Mouse (Mus musculus): ENCODE data around the gene Ptbp2.

Gene Ptbp2

GRCm38 (mm10) chr3:119784366-119784765, at the start of gene Ptbp2:
Gene Ptbp2 (minus strand): TSS chr3:119784466.
- DNase-seq (ENCODE audit: extremely low read depth, insufficient read length, low spot score) = no peak

DNA sequence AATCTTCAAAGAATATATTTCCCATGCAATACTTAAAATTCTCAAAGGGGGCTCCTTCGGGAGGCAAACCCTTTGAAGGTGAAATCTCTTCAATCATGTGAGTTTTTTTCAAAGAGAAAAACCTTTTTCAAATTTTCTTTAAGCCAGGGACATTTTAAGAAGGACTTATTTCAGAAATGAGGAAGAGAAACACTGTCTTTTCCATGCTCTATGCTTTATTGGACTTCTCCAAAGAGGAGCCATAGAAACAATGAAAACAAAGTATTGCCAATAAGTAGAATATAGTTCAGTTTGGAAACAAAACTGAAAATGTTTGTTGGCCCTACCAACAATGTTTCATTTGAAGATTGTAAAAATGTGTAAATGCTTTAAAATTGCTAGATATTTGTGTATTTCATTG, 30.4 kb upstream of the Ptbp2 start:
- DNase-seq (ENCODE audit: extremely low read depth, insufficient read length, low spot score) = no peak

DNA sequence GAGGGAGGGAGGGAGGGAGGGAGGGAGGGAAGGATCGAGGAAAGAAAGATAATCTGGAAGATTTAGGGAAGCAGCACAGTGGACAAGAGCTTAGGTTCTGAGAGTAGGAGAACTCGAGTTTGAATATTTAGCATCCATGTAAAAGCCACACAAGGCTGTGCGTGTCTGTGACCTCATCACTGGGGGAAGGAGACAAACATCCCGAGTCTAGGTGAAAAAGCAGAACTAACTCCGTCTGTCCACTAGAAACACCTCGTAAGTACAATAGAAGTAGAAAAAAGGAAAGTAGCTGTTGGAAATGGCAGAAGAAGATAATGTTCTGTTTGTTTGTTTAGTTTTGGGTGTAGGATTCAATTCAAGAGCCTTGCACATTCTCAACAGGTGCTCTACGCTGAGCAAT, 21.9 kb upstream of the Ptbp2 start:
- DNase-seq (ENCODE audit: extremely low read depth, insufficient read length, low spot score) = no peak

DNA sequence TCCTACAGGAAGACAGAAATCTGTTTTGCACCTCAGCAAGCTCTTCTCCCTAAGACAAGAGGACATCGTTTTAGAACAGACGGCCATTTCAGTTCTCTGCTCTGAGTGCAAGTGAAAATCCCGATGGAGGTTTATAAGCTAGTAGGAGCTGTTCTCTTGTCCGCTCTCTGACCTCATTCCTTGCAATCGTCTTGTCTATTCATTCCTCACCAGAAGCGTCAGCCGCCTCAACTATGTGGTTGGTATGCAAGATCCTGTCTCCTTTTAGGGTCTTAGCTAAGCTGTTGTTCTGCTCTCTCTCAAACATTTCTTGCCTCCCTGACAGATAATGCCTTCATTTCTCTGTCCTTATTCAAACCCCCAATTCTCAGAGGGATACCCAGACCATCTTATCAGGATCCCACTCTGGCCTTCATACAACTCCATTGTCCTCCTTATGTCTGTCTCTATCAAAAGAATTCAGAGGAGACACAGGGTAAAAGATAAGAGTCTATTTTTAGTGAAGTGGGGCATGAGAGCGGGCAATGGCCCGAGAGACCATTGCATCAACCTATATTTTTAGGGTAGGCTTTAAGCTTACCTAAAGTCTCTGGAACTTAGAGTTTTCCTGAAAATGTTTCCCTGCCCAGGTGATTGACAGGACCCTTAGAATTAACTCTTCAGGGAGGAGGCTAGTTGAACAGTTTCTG, 10.6 kb upstream of the Ptbp2 start:
- no peak for DNase-seq (ENCODE audit: extremely low read depth, insufficient read length, low spot score)

- DNase-seq (ENCODE audit: extremely low read depth, insufficient read length, low spot score) = peak; percentile 83
Measured at GRCm38 (mm10) chr3:119782946-119783701, 1.1 kb downstream of the Ptbp2 start.

DNA sequence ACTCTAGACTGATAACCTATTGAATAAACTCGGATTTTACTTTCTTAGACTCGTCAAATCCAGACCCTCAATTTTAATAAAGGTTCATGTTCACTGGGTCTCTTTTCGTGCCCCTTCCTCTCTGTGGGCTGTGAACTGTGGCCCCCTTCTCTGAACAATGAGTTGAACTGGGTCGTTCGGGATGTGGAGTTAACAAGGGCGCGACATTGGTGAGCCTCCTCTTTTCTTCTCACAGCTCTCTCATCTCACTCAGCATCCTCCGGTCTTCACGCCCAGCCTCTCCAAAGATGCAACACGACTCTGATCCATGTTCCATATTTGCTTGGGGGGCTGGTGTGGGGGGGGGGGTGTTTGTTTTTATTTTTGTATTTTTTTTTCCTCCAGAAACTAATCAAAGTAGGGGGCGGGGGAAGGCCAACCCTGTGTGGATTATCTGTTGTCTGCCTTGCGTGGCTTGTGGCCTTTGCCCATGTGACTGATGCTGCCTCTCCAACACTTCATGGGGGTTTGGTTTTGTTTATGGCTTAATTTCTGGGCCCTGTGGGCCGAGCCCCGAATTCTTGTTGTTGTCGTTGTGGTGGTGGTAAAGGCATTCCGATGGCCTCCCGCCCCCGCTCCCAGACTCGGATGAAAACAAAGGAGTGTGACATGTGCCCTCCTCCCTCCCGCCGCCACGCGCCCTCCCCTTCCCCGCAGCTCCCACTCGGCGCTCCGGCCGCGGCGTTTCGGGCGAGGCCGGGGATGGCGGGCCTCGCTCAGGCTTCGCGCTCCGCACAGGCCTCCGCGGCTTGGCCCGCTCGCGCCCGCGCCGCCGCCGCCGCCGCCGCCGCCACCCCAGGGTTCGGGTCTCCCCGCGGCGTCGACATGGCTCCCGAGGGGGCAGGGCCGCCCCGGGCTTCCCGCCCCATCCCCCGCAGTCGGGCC, 2.0 kb downstream of the Ptbp2 start:
- DNase-seq (ENCODE audit: extremely low read depth, insufficient read length, low spot score) = peak; percentile 65

- no peak for DNase-seq (ENCODE audit: extremely low read depth, insufficient read length, low spot score)
Measured at GRCm38 (mm10) chr3:119780876-119781275, 3.4 kb downstream of the Ptbp2 start.

DNA sequence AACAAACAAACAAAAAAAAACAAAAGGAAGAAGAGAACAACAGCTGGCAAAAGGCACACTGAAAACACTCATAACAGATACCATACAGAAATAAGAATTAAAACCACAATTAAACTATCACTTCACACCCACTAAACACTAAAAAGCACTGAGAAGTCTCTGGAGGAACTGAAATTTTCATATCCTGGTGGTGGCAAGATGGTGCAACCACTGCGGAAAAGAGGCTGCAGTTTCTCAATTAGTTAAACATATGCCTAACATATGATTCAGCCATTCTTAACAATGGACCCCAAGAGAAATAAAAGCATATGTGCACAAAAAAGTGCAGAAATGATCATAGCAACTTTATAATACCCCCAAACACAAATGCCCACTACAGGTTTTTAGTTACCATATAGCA, 5.0 kb downstream of the Ptbp2 start:
- no peak for DNase-seq (ENCODE audit: extremely low read depth, insufficient read length, low spot score)

DNA sequence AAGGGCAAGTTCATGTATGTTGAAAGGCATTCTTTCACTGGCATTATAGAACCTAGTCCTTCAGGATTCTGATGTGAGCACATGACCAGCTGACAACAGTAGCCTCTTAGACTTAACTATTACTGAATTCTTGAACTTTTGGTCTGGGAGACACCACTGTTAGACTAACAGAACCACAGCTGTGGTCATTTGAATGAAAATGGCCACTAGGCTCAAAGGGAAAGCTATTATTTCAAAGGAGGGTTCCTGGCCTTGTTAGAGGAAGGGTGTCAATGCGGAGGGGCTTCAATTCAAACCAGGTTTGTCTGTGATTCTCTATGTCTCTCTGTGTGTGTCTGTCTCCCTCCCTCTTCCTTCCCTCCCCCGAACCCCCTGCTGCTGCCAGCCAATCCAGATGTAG, 5.8 kb downstream of the Ptbp2 start:
- no peak for DNase-seq (ENCODE audit: extremely low read depth, insufficient read length, low spot score)

DNA sequence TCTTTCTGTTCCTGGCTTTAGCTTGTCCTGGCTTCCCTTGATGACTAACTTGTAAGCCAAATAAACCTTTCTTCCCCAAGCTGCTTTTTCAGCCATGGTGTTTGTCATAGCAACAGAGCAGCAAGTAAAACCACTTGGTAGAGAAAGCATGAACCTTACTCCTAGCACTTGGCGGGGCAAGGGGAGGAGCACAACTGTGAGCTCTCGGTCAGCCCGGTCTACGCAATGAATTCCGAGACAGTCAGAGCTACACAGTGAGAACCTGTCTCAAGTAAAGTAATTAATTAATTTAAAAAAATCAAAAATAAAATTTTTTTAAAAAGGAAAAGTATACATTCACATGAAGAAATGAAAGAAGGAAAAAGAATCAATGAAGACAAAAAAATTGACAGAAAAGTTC, 8.1 kb downstream of the Ptbp2 start:
- DNase-seq (ENCODE audit: extremely low read depth, insufficient read length, low spot score) = no peak

DNA sequence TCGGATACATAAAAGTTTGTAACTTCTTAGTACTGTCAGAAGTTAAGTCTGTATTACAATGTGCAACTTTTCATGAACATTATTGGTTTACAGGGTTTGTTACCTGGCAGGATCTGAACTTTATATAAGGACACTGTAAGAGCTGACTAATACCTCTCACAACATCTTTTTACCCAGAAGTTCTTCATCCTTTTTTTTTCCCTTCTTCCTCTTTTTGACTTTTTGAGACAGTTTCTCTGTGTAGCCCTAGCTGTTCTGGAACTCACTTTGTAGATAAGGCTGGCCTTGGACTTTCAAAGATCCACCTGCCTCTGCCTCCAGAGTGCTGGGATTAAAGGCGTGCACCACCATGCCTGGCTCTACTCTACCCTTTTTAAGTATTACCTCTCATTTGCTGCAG, 11.5 kb downstream of the Ptbp2 start:
- no peak for DNase-seq (ENCODE audit: extremely low read depth, insufficient read length, low spot score)

GRCm38 (mm10) chr3:119763772-119764171, 20.5 kb downstream of the Ptbp2 start:
- no peak for DNase-seq (ENCODE audit: extremely low read depth, insufficient read length, low spot score)

- DNase-seq (ENCODE audit: extremely low read depth, insufficient read length, low spot score) = no peak
Measured at GRCm38 (mm10) chr3:119761732-119762131, 22.5 kb downstream of the Ptbp2 start.

- no peak for DNase-seq (ENCODE audit: extremely low read depth, insufficient read length, low spot score)
Measured at GRCm38 (mm10) chr3:119753791-119754190, 30.5 kb downstream of the Ptbp2 start.

- DNase-seq (ENCODE audit: extremely low read depth, insufficient read length, low spot score) = no peak
Measured at GRCm38 (mm10) chr3:119749551-119750249, 34.6 kb downstream of the Ptbp2 start.

DNA sequence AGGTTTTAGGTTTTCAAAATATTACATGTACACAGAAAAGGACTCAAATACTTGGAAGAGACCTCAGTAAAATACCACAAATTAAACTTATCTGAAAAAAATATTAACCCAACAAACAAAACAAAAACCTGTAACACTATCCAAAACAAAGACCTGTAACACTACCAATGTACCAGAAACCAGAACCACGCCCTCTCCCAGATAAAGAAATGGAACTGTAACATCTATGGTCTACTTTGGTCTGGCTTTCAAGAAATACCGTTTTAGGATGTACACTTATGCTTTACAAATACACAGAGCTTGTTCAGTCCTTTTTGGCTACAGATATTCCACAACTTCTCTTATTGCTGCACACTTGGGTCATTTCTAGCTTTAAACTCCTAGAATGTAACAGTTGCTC, 35.1 kb downstream of the Ptbp2 start:
- no peak for DNase-seq (ENCODE audit: extremely low read depth, insufficient read length, low spot score)

GRCm38 (mm10) chr3:119746656-119747055, 37.6 kb downstream of the Ptbp2 start:
- no peak for DNase-seq (ENCODE audit: extremely low read depth, insufficient read length, low spot score)

GRCm38 (mm10) chr3:119745801-119746200, 38.5 kb downstream of the Ptbp2 start:
- no peak for DNase-seq (ENCODE audit: extremely low read depth, insufficient read length, low spot score)

GRCm38 (mm10) chr3:119729863-119730262, 54.4 kb downstream of the Ptbp2 start:
- DNase-seq (ENCODE audit: extremely low read depth, insufficient read length, low spot score) = no peak

DNA sequence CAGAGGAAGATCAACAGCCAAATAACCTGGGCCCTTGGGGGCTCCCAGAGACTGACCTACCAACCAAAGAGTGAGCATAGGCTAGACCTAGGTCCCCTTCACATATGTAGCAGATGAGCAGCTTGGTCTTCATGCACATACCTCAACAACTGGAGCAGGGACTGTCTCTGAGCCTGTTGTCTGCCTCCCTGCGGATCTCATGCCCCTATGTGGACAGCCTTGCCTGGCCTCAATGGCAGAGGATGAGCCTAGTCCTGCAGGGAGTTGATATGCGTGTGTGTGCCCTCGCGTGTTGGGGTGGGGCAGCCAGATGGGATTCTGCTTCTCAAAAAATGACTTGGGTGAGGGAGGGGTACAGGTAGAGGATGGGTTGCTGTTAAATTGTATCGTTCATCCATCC, 72.2 kb downstream of the Ptbp2 start:
- no peak for DNase-seq (ENCODE audit: extremely low read depth, insufficient read length, low spot score)

GRCm38 (mm10) chr3:119711503-119711902, 72.8 kb downstream of the Ptbp2 start:
- no peak for DNase-seq (ENCODE audit: extremely low read depth, insufficient read length, low spot score)
